Mouse (Mus musculus) neural tube, embryonic 13.5 days (tissue): ENCODE data around the gene Olfr324. TPM values are rescaled to one million over a fixed set of nuclear protein-coding genes. Genes with fewer than 3 reads are reported as not detected.

Experiments
- ATAC-seq: fragments of 200-750 bp; cut with Nextera tagmentation; 2 replicates; pipeline ENCODE4 v1.8.0; 2017; ENCODE audit warnings: low read depth, mild to moderate bottlenecking, moderate TSS enrichment, moderate library complexity
- H3K27ac ChIP-seq: fragments of 300-500 bp; sonication (generic); replicated peaks from 2 replicates; pipeline ENCODE4 v1.5.1; 2015; ENCODE audit warnings: moderate library complexity, mild to moderate bottlenecking, inconsistent platforms
- H3K27me3 ChIP-seq: fragments of 300-500 bp; sonication (generic); 2 replicates; pipeline ENCODE4 v1.6.1; 2015; ENCODE audit warnings: mild to moderate bottlenecking, inconsistent platforms
- H3K36me3 ChIP-seq: fragments of 300-500 bp; sonication (generic); 2 replicates; pipeline ENCODE4 v1.6.1; 2015; ENCODE audit warnings: mild to moderate bottlenecking, inconsistent platforms
- H3K4me1 ChIP-seq: fragments of 300-500 bp; sonication (generic); replicated peaks from 2 replicates; pipeline ENCODE4 v1.6.1; 2015; ENCODE audit warnings: inconsistent platforms
- H3K4me2 ChIP-seq: fragments of 300-500 bp; sonication (generic); 2 replicates; pipeline ENCODE4 v1.6.1; 2015; ENCODE audit warnings: inconsistent platforms, mild to moderate bottlenecking, moderate library complexity
- H3K4me3 ChIP-seq: fragments of 300-500 bp; sonication (generic); 2 replicates; pipeline ENCODE4 v1.5.1; 2015; ENCODE audit warnings: mild to moderate bottlenecking, inconsistent platforms
- H3K9ac ChIP-seq: fragments of 300-500 bp; sonication (generic); 2 replicates; pipeline ENCODE4 v1.6.1; 2015; ENCODE audit warnings: moderate library complexity, mild to moderate bottlenecking, inconsistent platforms
- H3K9me3 ChIP-seq: fragments of 300-500 bp; sonication (generic); 2 replicates; pipeline ENCODE4 v1.6.1; 2016; ENCODE audit warnings: inconsistent platforms
- WGBS: fragments of 180-500 bp; shearing (Covaris S2); methylation state at CpG from one replicate; pipeline ENCODE4 v1.1.7; 2015; 5-methylcytosine and 5-hydroxymethylcytosine counted together
- polyA plus RNA-seq: library from polyadenylated mRNA; unstranded; fragments of >200 nt; fragmentation: Nextera tagmentation; extraction: Ambion mirVana; gene quantifications from 2 replicates; pipeline ENCODE4 v1.2.1, GENCODE M21; 2015

The Olfr324 gene
- polyA plus RNA-seq, 1 experiment from 2014 or later = not detected

- Histone ChIP-seq H3K36me3 (no peaks in the 10 kb centered on the region), H3K4me1 (peaks cover 11% of the 10 kb centered on the region), H3K9ac (no peak overlapping the region), H3K4me3 (no peak overlapping the region), H3K4me2 (no peak overlapping the region), H3K27ac (no peak overlapping the region), H3K9me3 (no peaks in the 10 kb centered on the region), H3K27me3 (peaks cover 27% of the 10 kb centered on the region)
- WGBS = 58% methylated on average over 7 of the region's 7 CpGs
- no peak for ATAC-seq
These were observed 43.3 kb downstream of the Olfr324 start for GRCm38 (mm10) chr11:58638176-58638701.

GRCm38 (mm10) chr11:58640272-58640867 is 45.5 kb downstream of the Olfr324 start, which contains the start of gene Trim58:
TSS of gene Trim58 (plus strand) at chr11:58640465.
- peak; percentile 50; the same call in 1 of the 2 replicates for ATAC-seq
- Histone ChIP-seq H3K4me1 (peaks cover 11% of the 10 kb centered on the region), H3K4me3 (peak within 1 kb of the TSS; percentile 42), H3K4me2 (peak within 1 kb of the TSS; percentile 90), H3K36me3 (no peaks in the 10 kb centered on the region), H3K27me3 (peaks cover 27% of the 10 kb centered on the region), H3K9ac (peak within 1 kb of the TSS; percentile 72), H3K9me3 (no peaks in the 10 kb centered on the region), H3K27ac (no peak within 1 kb of the TSS)
- WGBS = 4% methylated on average over 34 of the region's 34 CpGs

- peak overlapping the region; percentile 90 for H3K4me2 ChIP-seq
- peaks cover 27% of the 10 kb centered on the region for H3K27me3 ChIP-seq
- H3K4me1 ChIP-seq = peaks cover 11% of the 10 kb centered on the region
- H3K36me3 ChIP-seq = no peaks in the 10 kb centered on the region
- ATAC-seq = no peak
- H3K4me3 ChIP-seq = peak overlapping the region; percentile 42; the same call in 1 of the 2 replicates
- 29% methylated on average over 14 of the region's 14 CpGs for WGBS
- no peak overlapping the region for H3K27ac ChIP-seq
- H3K9me3 ChIP-seq = no peaks in the 10 kb centered on the region
- peak overlapping the region; percentile 72; the same call in 1 of the 2 replicates for H3K9ac ChIP-seq
These were observed 46.1 kb downstream of the Olfr324 start for GRCm38 (mm10) chr11:58641057-58641456.

- H3K27ac ChIP-seq = no peak overlapping the region
- no peak for ATAC-seq
- no peak overlapping the region for H3K4me2 ChIP-seq
- WGBS = 82% methylated on average over 13 of the region's 13 CpGs
- H3K27me3 ChIP-seq = peaks cover 27% of the 10 kb centered on the region
- no peak overlapping the region for H3K9ac ChIP-seq
- no peaks in the 10 kb centered on the region for H3K36me3 ChIP-seq
- peaks cover 11% of the 10 kb centered on the region for H3K4me1 ChIP-seq
- H3K4me3 ChIP-seq = no peak overlapping the region
- no peaks in the 10 kb centered on the region for H3K9me3 ChIP-seq
These were observed 46.9 kb downstream of the Olfr324 start for GRCm38 (mm10) chr11:58641638-58642358.

- Histone ChIP-seq H3K4me3 (no peak overlapping the region), H3K27me3 (peaks cover 27% of the 10 kb centered on the region), H3K4me2 (no peak overlapping the region), H3K4me1 (peaks cover 11% of the 10 kb centered on the region), H3K9me3 (no peaks in the 10 kb centered on the region), H3K9ac (no peak overlapping the region), H3K36me3 (no peaks in the 10 kb centered on the region), H3K27ac (no peak overlapping the region)
- no peak for ATAC-seq
- WGBS = 42% methylated on average over 6 of the region's 6 CpGs
These were observed 48.4 kb downstream of the Olfr324 start for GRCm38 (mm10) chr11:58643350-58643749.

Other genes with a start within 250 kb of the Olfr324 start
- gene Lypd8, start 216.1 kb upstream of the Olfr324 start, polyA plus RNA-seq = not detected in 2 replicates
- gene 1810065E05Rik, start 174.0 kb upstream of the Olfr324 start, polyA plus RNA-seq = not detected in 2 replicates
- not detected in 2 replicates for gene Gm12253, start 162.6 kb upstream of the Olfr324 start, polyA plus RNA-seq
- gene Lypd9, start 142.2 kb upstream of the Olfr324 start, polyA plus RNA-seq = not detected in 2 replicates
- not detected in 2 replicates for gene Olfr30, start 132.8 kb upstream of the Olfr324 start, polyA plus RNA-seq
- not detected in 2 replicates for gene Olfr332, start 102.6 kb upstream of the Olfr324 start, polyA plus RNA-seq
- gene Olfr331, start 92.5 kb upstream of the Olfr324 start, polyA plus RNA-seq = not detected in 2 replicates
- gene Olfr330, start 60.3 kb upstream of the Olfr324 start, polyA plus RNA-seq = not detected in 2 replicates
- gene Olfr329-ps, start 48.7 kb upstream of the Olfr324 start, polyA plus RNA-seq = not detected in 2 replicates
- not detected in 2 replicates for gene Olfr328, start 39.5 kb upstream of the Olfr324 start, polyA plus RNA-seq
- 0.14 TPM in 1 of 2 replicates, not detected in the other for gene Olfr224, start 24.6 kb upstream of the Olfr324 start, polyA plus RNA-seq
- gene Olfr325, start 17.4 kb upstream of the Olfr324 start, polyA plus RNA-seq = not detected in 2 replicates
- gene 2210407C18Rik, start 21.0 kb downstream of the Olfr324 start, polyA plus RNA-seq = not detected in 2 replicates
- gene Olfr323, start 35.4 kb downstream of the Olfr324 start, polyA plus RNA-seq = not detected in 2 replicates
- 0.11 and 0.22 TPM in 2 replicates for gene Trim58, start 45.4 kb downstream of the Olfr324 start, polyA plus RNA-seq
- 0.07 TPM in 1 of 2 replicates, not detected in the other for gene Olfr322, start 63.7 kb downstream of the Olfr324 start, polyA plus RNA-seq
- gene Olfr320, start 86.0 kb downstream of the Olfr324 start, polyA plus RNA-seq = not detected in 2 replicates
- gene Olfr319, start 104.0 kb downstream of the Olfr324 start, polyA plus RNA-seq = not detected in 2 replicates
- gene Olfr318, start 128.9 kb downstream of the Olfr324 start, polyA plus RNA-seq = not detected in 2 replicates
- gene Olfr317, start 144.1 kb downstream of the Olfr324 start, polyA plus RNA-seq = 0.14 and 0.20 TPM in 2 replicates
- gene Olfr316, start 157.6 kb downstream of the Olfr324 start, polyA plus RNA-seq = not detected in 2 replicates
- not detected in 2 replicates for gene Olfr315, start 178.1 kb downstream of the Olfr324 start, polyA plus RNA-seq
- not detected in 2 replicates for gene Olfr314, start 187.8 kb downstream of the Olfr324 start, polyA plus RNA-seq
- 7.7 and 7.8 TPM in 2 replicates for gene Fam183b, start 206.8 kb downstream of the Olfr324 start, polyA plus RNA-seq
- gene Olfr313, start 219.9 kb downstream of the Olfr324 start, polyA plus RNA-seq = not detected in 2 replicates
- not detected in 2 replicates for gene Olfr312, start 234.1 kb downstream of the Olfr324 start, polyA plus RNA-seq
- gene Olfr311, start 244.1 kb downstream of the Olfr324 start, polyA plus RNA-seq = not detected in 2 replicates